Mouse (Mus musculus) T-helper 2 cell (primary cell): ENCODE data around the gene Gm21987.

Experiments used
- in situ Hi-C: fragments of 300-600 bp; cut with MboI, MseI; formaldehyde crosslinking; loops from one replicate; pipeline ENCODE4 v1.15.1; 2025; ENCODE audit warnings: high pct_unique_total_duplicates

Gene Gm21987

DNA sequence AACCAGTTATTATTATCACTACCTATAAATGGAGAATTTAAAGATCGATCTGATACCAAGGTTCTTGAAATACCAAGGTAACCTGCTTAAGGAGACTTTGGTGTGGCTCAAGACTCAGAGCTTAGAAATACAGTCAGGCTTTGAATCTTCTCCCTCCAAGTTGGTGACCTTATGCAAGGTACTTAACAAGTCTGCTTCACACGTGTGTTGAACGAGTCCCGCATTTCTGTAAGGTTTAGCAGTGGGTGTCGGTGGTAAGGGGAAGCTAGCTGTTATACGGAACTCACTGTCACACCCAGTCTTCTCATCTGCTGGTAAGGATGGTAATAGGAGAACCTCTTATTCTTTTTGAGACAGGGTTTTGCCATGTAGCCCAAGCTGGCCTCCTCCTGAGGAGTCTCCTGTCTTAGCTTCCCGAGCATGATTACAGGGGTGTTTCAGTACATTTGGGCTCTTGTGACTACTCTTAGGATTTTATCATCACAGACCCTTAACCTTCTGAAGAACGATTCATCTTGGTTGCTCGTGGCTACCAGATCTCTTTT, 1.4 kb downstream of the Gm21987 start:
- in situ Hi-C loops, result no loop called here

DNA sequence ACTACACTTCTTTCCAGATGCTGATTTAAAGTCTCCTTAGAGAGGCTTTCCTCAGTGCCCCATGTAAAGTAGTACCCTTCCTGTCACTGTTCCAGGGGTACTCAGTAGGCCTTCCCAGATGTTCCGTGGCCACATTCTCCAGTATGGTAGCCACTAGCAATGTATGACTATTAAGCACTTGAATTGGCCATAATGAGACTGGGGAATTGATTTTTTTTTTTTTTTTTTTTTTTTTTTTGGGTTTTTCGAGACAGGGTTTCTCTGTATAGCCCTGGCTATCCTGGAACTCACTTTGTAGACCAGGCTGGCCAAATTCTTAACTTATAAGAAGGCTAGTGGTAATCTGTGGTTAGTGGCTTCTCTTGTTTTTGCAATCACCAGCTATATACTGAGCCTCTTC, 3.0 kb downstream of the Gm21987 start:
- in situ Hi-C loops, result loop anchor here (10.0 kb wide), 1 partner anchor 135 kb away; no protein-coding TSS in a partner anchor

DNA sequence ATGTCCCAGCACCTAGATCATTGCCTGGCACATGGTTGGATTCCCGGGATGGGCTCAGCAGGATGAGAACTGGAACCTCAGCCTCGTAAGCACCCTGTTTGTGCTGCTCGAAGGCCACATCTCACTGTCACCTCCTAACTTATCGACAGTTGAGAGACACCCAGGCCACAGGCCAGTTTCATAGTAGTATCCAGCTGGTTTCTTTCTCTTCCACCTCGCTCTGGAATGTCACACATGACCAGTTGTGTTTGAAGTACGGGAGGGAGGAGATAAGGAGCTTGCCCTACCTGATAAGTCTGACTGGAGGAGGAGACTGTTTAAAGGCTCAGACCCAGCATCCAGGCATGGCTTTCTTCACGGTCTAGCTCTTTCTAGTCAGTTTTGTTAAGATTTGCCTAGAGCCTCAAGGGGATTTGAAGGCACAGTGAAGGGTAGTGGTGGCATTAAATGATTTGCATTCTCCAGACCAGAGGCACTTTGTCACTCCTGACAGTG, 3.6 kb downstream of the Gm21987 start:
- in situ Hi-C loops, result loop anchor here (10.0 kb wide), 1 partner anchor 134 kb away; no protein-coding TSS in a partner anchor

DNA sequence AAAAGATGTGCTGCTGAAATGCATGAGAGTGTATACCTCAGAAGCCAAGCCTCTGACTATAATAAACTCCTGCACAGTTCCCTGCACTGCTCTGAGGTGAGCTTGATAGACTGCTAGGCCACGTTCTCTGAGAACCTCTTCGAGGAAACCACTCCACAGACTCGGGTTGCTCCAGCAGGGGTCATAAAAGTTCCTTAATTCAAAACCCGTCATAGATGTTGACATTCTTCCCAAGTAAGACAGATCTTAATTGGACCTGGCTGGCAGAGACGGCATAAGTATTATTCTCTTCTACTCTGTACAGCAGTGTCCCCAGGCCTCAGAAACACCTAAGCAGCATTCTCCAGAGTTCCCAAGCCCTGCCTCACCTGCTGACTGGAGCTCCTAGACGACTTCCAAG, 4.1 kb downstream of the Gm21987 start:
- in situ Hi-C loops, result loop anchor here (10.0 kb wide), 1 partner anchor 134 kb away; no protein-coding TSS in a partner anchor

DNA sequence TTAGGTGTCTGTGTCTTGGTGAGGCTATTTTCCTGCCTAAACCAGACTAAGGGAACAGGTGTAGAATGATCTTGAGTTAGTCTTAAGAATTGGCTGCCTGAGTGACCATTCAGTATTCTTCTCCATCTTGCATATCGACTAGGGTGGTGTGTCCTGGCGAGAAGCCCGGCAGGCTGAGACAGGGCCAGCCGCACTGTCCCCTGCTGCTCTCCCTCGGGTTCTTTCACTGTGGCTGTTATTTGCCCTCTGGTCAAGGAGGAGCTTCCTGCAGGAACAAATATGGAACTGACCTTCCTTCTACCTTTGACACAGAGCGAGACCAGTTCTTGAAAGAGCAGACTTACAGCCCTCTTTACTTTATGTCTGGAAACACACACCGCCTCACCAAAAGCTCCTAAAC, 5.2 kb downstream of the Gm21987 start:
- in situ Hi-C loops, result loop anchor here (10.0 kb wide), 1 partner anchor 133 kb away; no protein-coding TSS in a partner anchor

DNA sequence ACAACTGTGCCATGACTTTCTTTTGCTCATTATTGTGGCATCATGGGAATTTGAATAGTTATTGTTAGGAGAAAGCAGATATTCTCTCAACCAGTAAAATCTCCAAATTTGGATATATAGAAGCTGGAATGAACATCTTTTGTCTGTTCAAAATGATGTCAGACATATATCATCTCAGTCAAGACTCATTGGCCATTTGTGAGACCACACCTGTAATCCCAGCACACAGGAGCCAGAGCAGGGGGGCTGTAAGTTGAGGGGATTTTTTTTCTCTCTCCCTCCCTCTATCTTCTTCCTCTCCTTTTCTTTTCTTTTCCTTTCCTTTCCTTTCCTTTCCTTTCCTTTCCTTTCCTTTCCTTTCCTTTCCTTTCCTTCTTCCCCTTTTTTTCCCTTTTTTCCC, 6.0 kb downstream of the Gm21987 start:
- in situ Hi-C loops, result loop anchor here (10.0 kb wide), 1 partner anchor 132 kb away; no protein-coding TSS in a partner anchor

DNA sequence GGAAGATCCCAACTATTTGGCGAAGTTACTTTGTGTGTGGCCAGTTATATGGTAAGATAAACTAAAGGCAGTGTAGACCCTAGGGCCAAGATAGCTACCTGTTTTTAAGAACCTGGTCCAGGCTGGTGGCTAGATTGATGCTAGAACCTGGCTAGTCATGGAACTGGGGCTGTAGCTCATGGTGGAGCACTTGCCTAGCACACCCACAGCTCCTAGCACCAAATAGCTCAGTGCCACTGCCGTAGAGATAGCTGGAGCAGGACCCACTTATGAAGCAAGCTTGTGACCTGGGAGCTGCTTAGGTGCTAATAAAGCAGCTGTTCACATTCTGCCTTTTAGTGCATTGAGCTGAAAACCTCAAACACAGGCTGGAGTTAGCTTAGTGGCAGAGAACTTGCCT, 6.8 kb downstream of the Gm21987 start:
- in situ Hi-C loops, result loop anchor here (10.0 kb wide), 1 partner anchor 131 kb away; no protein-coding TSS in a partner anchor

DNA sequence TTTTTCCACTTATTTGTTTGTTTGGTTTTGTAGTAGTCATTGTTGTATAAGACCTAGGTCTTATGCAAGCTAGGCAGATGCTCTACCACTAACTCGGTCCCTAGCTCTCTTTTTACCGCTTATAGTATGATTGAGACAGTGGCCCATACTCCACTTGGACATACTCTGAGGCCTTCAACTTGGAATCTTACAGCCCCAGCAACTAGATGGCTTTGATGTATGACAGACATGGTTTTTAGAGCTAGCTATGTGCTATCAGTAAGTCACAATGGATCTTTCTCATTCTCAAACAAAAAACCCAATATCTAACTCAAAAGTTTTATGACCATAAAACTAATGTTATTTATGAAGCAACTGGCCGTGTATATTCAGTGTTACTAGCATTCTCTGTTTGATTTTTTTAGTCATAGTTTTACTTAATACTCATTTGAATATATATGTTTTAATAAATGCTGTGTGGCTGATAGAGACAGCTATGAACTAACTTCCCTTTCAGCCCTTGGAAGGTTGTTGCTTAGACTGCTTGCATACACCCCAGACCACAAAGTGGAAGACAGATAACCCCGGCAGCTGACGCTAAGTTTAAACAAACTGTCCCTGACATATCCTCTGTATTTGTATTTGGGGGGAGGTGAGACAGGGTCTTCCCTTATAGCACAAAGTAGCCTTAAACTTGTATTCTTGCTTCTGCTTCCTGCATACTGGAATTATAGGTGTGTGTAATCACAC, 7.5 kb downstream of the Gm21987 start:
- in situ Hi-C loops, result loop anchor here (10.0 kb wide), 1 partner anchor 130 kb away; no protein-coding TSS in a partner anchor

DNA sequence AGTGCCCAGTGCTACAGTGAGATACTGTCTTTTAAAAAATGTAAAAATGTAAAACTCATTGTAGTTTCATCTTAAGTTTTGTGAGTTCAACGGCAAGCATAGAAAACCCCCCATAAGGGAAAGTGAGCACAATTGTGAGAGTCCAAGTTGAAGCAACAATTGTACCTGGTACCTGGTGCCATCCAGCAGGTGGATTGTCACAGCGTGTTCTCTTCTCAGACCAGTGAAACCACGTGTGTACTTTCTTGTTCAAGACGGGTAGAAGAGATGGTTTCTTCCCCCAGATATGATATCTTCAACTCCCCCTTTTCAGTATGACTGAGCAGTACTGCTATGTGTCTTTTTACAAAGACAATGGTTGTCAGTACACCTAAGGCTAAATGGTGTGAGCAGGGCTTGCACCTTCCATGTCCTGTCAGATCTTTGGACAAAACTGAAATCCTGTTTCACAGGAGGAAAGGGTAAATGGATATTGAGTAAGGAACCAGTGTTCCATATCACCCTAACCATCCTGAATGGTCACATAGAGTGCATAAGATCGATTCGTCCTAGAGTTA, 11.5 kb downstream of the Gm21987 start:
- in situ Hi-C loops, result loop anchor here (10.0 kb wide), 1 partner anchor 126 kb away; no protein-coding TSS in a partner anchor

DNA sequence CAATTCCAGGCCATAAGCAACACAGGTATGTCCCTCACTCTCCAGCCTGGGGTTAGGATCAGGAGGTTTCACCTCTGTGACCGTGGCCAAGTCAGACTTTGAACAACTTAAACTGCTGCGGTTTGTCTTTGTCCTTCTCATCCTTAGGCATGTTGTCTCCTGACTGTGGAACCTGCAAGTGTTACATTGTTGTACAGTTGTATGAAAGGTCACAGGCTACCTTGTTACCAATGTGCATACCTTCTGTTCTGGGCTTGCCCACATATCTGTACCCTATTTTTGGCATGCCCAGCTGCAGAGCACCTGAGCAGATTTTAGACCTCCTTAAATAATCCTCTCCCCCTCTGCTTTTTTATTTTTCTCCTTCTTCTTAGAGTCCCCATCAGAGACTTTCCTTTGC, 12.4 kb downstream of the Gm21987 start:
- in situ Hi-C loops, result loop anchor here (10.0 kb wide), 1 partner anchor 126 kb away; no protein-coding TSS in a partner anchor

DNA sequence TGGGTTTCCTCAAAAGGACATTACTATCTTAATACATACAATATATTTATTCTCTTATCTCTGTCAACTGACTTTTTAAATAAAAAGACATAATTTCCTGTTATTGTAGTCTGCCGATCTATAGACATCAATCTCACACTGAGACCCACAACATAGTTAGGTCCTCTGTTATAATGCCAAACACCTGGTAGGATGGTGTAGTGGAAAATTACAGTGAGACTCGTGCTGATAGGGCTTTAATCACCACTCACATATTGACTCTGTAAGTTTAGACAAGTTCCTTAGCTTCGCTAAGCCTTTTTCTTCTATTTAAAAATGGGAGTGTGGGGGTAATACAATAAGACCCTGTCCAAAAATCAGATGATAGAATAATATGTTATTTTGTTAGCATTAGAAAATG, 13.0 kb downstream of the Gm21987 start:
- in situ Hi-C loops, result loop anchor here (10.0 kb wide), 1 partner anchor 125 kb away; no protein-coding TSS in a partner anchor

DNA sequence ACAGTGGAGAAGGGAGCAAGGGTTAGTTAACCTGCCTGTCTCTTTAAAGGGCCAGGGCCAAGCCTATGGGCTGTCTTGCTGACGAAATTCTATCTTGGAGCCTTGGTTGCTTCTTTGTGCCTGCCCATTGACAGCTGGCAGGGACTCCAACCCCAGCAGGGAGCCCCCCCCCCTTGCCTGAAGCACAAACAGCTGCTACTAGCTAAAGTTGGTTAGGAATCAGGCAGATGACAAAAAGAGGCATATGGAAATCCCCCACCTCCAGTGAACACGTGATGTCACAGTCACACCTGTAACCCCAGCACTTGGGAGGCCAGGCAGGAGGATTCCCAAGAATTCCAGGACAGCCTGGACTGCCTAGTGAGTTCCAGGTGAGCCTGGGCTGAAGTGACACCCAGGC, 13.5 kb downstream of the Gm21987 start:
- in situ Hi-C loops, result no loop called here

DNA sequence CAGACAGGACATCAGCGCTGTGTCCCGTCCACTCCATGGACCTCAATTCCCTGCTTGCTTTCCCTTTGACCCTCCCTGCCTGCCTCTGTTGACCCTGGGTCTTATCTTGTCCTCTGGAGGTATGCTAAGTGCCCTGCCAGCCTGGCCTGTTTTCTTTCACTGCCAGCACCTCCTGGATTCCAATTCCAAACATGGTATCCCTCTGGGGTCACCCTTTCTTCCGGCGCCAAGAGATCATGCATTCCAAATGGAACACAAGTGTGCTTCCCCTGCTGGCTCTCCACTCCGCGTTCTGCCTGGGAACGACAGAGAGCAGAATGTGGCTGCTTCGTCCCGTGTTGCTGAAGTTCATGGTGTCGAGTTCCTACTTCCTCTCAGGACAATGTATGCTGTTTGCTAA, 15.1 kb downstream of the Gm21987 start, which contains the start of gene Popdc2:
TSS of gene Popdc2 (plus strand) at position 277 of the 400 bp plus-strand sequence.
- in situ Hi-C loops, result no loop called here

DNA sequence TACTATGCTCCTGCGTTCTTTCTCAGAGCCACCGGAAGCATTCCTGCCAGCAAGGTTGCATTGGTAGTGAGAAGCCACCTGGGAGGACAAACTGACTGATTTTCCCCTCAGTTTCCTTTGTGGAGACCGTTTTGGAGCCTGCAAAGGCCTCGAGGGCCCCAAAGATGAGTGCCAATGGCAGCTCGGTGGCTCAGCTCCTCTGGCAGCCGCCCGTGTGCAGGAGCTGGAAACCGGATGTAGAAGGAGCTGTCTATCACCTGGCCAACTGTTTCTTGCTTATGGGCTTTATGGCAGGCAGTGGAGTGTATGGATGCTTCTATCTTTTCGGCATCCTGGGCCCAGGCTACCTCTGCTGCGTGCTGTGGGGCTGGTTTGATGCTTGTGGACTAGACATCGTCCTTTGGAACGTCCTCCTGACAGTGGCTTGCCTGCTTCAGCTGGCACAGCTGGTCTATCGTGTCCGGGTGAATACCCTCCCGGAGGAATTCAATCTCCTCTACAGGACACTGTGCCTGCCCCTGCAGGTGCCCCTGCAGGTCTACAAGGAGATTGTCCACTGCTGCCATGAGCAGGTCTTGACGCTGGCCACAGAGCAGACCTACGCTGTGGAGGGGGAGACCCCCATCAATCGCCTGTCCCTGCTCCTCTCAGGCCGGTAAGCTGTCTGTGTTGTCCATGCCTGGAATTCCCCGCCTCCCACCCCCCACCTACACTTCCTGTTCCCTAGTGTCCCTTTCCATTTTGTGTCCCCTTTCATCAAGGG, 15.8 kb downstream of the Gm21987 start:
- in situ Hi-C loops, result no loop called here

DNA sequence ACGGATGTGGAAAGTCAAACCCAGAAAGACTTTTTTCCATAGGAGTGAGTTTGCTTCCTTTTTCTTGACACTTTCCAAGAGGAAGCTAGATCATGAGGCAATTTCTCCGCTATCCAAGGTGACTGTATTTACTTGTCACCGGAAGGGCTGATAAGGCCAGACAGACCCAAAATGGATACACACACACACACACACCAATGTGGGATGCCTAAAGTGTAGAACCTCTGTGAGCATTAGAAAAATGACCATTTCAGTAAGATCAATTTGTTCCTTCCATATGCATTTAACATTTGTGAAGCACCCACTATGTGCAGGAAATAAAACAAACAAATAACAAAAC, 16.4 kb downstream of the Gm21987 start:
- in situ Hi-C loops, result no loop called here

DNA sequence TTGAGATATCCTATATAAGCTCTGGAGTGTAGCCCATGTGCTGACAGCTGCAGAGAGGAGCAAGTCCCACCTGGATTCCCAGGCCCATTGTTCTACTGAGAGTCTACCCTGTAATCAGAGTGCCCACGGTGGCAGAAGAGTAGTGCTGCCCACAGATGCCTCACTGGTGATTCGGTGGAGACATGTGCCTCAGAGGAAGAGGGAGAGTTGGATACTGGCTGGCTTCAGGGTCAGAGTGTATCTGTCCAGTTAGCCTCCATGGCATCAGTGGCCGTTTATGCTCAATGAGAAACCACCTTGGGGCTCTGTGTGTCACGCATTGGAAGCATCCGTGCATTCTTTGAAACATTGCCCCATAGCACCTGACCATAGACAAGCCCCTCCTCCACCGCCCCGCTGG, 16.8 kb downstream of the Gm21987 start:
- in situ Hi-C loops, result no loop called here

DNA sequence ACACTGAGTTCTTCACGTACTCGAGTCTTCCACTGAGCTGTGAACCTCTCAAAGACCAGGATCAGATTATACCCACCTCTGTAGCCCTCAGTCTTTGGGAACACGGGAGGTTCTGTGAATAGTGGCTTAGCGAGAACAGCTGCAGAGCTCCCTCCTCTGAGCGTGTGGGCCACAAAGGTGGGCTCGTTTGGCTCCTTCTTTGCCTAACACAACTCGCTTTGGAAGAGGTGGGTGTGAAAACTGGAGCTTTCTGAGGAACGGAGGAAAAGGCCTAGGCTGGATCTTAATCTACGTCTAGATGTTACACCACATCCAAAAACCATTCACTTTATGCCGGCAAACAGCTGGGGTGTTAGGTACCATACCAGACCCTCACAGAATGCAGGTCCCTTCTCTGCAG, 18.6 kb downstream of the Gm21987 start:
- in situ Hi-C loops, result loop anchor here (5.0 kb wide), 1 partner anchor 62 kb away; no protein-coding TSS in a partner anchor

DNA sequence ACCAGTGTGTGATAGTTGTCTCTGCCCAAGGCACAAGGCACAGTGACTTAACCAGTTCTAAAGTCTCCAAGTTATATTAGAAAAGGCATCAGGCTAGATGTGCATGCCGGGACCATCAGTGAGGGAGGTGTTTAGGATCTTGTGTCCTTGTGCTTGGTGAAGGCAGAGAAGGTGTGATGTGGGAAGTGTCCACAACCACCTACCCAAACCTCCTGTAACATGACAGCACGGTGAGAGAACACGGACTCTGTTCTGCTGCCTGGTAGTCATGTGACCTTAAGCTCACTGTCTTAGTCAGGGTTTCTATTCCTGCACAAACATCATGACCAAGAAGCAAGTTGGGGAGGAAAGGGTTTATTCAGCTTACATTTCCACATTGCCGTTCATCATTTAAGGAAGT, 19.4 kb downstream of the Gm21987 start:
- in situ Hi-C loops, result loop anchor here (5.0 kb wide), 1 partner anchor 61 kb away; no protein-coding TSS in a partner anchor

DNA sequence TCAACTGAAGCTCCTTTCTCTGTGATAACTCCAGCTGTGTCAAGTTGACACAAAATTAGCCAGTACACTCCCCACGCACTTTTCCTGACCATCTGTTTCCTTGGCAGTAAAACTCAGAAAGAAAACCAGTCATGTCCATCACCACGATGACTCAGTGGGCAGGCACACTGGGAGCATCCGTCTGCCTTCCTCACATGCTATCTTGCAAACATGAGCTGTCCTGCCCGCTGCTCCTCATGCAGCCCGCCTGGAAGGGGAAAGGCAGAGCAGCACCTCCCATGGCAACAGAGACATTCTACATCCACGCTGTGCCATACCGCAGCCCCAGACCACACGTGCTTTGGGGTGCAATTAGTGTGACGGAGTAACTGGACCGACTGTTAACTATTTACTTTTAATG, 21.5 kb downstream of the Gm21987 start:
- in situ Hi-C loops, result loop anchor here (5.0 kb wide), 1 partner anchor 59 kb away; no protein-coding TSS in a partner anchor

DNA sequence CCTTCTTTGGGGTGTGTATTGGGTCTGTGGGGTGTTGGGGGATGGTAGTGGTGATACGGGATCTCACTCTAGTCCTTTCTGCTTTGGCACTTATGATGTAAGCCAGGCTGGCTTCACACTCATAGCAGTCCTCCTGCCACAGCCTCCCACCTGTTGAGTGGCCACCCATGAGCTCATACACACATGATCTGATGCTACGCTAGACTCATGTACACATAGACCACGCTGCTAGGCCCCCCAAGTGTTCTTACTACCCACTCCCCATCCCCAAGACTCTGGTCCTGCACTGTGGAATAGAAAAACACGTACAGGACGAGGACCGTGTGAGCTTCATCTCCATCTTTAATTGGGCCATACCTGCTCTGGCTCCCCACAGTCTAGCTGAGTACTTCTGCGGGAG, 22.2 kb downstream of the Gm21987 start:
- in situ Hi-C loops, result loop anchor here (5.0 kb wide), 1 partner anchor 58 kb away; no protein-coding TSS in a partner anchor

DNA sequence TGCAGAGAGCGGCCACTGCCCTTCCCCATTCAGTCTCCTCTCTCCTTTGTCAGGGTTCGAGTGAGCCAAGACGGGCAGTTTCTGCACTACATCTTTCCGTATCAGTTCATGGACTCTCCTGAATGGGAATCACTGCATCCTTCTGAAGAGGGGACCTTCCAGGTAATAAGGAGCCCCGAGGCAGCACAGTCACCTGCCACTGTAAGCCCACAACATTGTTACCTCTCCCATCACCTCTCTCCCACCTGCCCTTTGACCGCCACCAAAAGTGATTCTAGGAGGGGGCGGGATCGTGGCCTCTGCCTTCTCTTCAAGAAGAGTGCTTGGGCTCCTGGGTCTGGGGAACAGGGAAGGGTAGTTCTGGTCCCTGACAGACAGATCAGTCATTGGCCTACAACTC, 22.6 kb downstream of the Gm21987 start:
- in situ Hi-C loops, result loop anchor here (5.0 kb wide), 1 partner anchor 58 kb away; no protein-coding TSS in a partner anchor
